Mouse (Mus musculus): ENCODE data around the gene Prrc2b.

Prrc2b gene

DNA sequence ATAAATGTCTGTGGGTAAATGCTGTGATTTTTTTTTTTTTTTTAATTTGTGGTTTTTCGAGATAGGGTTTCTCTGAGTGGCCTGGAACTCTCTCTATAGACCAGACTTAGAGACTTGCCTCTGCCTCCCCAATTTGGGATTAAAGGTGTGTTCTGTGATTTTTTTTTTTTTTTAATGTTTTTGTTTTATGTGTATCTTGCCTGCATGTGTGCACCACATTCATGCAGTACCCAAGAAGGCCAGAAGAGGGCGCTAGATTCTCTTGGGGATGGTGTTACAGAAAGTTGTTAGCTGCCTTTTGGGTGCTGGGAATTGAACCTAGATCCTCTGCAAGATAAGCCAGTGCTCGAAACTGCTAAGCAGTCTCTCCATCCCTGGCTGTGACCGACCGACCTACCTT is 10.1 kb downstream of the Prrc2b start:
- in situ Hi-C loops (cut with MboI, MseI) = no loop called here

DNA sequence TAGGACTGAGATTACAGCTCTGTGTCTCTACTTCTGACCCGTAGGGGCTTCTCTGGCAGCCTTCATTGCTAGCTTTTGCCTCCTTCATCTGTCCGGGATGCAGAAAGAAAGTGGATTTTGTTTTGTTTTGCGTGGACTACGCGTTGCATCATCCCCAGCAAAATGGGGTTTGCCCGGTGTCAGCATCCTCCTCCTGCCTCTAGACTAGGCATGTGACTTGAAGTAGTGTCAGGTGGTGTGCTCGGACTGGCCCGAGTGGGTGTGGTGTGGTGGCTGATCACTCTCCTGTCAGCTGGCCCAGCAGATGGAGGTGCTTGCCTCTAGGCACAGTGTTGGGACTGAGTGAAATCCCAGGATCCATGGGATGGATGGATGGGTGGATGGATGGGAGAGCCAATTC is 11.2 kb downstream of the Prrc2b start:
- in situ Hi-C loops (cut with MboI, MseI) = no loop called here

DNA sequence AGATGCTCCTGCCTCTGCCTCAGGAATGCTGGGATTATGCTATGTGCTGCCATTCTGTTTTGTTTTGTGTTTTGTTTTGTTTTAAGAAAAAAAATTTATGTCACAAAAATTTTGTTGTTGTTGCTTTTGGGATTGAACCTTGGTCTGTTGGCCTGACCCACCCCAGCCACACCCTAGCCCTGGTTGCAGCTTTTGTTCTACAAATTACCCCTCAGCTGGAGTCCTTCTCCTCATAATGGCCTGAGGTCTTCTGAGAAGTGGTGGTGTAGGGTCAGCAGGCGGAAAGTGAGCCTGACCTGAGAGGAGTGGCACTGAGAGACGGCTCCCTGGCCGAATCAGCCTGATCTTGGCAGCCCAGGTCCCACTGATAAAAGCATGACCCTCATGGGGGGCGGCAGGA is 11.8 kb downstream of the Prrc2b start:
- in situ Hi-C loops (cut with MboI, MseI) = no loop called here

DNA sequence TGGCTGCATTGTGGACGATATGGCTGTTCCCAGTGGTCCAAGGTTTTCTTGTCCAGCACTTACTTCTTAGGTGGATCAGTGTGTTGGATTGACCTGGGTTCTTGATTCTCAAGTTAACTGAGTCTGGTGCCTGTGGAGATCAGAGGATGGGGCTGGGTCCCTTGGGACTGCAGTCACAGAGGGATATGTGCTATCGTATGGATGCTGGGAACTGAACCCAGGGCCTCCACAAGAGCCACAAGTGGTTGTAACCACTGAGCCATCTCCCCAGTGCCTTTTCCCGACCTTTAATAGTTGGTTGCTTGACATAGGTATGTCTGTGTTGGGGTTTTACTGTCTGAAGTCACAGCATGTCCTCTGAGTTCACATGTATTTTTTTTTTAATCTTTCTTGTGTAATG is 12.2 kb downstream of the Prrc2b start:
- in situ Hi-C loops (cut with MboI, MseI) = no loop called here

DNA sequence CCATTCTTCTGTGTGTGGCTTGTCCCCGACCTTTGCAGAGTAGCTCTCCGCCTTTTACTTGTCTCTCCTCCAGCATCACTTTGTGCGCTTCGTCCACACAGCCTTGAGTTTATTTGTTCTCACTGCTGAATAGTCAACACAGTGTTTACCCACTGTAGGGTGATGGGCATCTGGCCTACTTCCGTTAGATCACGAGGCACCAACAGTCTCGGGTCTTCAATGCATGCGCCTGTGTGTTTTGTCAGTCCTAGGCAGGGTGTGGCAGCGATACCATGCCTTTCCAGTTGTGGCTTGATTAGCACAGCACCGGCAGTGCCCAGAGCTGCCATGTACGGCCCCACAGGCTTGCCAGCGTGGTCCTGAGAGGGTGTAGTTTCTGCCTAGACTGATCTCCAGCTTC is 13.6 kb downstream of the Prrc2b start:
- in situ Hi-C loops (cut with MboI, MseI) = no loop called here

DNA sequence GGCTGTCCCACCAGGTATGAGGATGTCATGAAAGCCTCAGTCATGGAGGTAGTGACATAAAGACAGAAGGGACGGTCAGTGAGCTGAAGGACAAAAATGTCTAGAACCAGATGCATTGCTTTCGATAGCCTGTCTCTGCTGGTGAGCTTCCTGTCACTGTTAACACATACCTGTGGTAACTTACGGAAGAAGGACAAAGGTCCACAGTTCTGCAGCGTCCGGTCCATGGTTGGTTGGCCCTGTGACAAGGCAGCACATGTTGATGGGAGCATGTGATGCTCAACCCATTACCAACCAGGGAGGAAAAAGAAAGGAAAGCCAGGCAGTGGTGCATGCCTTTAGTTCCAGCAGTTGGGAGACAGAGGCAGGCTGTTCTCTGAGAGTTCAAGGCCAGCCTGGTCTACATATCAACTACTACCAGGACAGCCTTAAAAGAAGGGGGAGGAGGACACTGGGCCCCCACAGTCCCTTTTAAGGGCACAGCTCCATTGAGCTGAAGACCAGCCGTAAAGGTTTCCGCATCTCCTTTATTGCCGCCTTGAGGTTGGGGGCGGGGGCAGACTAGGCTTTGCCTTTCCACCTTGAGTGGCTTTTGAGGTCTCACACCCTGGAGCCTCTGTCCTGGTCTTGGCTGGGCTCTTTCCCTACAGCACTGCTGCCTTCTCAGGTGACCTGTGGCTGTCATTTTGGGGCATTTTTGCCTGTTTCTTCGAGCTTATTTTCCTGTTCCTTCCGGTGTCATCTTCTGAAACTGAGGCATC is 14.3 kb downstream of the Prrc2b start:
- in situ Hi-C loops (cut with MboI, MseI) = no loop called here

DNA sequence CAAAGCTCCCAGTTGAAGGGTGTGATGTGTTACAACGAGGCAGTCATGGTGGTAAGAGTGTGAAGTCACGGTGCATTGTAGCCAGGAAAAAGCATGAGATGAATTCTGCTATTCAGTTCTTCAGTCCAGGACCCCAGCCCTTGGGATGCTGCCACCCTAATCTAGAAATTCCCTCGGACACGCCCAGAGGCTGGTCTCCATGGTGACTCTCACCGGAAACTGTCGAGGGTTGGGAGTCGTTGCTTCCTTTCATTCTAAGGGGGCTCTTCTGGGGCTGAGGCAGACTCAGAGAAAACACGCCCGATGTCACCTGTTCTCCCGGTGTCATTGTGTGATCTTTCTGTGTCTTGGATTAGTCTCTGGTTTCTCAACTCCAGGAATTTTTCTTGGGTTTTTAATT is 15.7 kb downstream of the Prrc2b start:
- in situ Hi-C loops (cut with MboI, MseI) = no loop called here

DNA sequence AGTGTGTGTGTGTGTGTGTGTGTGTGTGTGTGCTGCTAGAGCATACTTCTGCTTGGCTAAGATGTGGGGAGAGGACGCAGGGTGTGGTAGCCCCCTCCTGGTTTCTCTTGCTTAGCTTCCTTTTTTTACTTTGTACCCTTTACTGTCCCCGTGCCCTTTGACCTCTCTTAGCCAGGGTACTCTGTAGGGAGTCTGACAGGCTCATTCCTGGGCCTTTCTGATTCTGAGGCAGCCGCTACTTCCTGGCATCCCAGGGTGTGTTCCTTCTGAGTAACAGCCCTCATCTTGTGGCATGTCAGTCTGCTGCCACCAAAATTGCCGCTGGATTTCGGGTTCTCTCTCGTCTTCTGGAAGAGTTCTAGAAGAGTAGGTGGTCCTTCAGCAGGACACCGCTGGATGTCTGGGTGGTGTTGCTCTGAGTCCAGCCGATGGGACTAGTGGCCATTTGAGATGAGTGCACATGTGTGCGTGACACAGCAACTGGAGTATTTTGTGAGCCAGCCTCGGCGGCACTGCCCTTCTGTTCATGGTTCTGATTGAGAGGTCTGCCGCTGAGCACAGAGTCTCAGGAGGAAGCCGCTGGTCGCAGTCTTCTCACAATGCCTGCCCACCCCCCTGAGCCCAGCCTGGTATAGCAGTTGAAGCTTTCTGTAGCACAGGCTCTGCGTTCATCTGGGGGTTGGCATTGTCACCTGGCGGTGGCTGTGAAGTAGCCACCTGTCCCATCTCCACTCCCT is 16.3 kb downstream of the Prrc2b start:
- in situ Hi-C loops (cut with MboI, MseI) = no loop called here

DNA sequence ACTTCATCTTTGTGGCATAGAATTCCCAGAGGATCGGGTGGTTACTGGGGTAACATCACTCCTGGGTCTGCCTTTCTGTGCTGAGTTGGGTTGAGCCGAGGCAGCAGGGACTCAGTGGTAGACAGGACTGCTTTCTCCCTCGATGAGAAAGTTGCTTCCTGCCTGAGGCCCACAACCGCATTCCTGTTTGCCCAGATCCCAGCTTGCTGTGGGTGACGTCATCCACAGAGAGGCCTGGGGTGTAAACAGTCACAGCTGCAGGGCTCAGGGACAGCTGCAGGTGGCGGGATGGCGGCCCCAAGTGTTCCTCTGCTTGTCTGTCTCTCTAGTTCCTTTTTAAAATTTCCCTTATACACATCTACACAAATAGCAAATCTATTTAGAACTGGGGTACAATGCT is 16.9 kb downstream of the Prrc2b start:
- in situ Hi-C loops (cut with MboI, MseI) = no loop called here

DNA sequence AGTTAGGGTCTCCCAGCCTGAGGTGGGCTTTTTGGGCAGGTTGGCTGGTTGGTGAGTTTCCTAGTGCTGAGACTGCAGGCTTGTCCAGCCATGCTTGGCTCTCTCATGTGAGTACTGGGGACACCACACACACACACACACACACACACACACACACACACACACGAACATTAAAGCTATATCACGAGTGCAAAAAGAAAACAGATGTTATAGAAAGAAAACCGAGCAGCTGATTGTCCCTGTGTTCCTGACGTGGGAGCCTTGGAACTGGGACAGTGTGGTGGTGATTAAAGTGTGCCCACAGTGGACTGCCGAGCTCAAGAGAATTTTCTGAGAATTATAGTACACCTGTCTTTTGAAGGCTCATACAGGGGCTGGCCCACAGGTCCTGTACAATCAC is 18.4 kb downstream of the Prrc2b start:
- in situ Hi-C loops (cut with MboI, MseI) = no loop called here

DNA sequence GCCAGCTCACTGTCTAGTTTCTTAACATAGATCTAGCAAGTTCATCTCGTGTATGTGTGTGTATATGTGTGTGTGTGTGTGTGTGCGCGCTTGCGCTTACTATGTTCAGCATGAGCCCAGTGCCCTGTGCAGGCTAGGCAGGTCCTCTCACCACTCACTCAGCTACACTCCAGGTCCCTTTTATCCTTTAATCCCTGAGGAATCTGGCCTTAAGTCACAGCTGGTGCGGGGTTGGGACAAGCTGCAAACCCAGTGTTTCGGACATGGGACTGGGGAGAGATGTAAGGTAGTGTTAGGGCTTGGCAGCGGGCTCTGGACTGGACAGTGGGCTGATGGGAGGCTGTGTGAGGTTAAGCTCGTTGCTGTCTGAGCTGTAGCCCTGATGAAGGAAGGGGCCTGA is 19.1 kb downstream of the Prrc2b start:
- in situ Hi-C loops (cut with MboI, MseI) = no loop called here

DNA sequence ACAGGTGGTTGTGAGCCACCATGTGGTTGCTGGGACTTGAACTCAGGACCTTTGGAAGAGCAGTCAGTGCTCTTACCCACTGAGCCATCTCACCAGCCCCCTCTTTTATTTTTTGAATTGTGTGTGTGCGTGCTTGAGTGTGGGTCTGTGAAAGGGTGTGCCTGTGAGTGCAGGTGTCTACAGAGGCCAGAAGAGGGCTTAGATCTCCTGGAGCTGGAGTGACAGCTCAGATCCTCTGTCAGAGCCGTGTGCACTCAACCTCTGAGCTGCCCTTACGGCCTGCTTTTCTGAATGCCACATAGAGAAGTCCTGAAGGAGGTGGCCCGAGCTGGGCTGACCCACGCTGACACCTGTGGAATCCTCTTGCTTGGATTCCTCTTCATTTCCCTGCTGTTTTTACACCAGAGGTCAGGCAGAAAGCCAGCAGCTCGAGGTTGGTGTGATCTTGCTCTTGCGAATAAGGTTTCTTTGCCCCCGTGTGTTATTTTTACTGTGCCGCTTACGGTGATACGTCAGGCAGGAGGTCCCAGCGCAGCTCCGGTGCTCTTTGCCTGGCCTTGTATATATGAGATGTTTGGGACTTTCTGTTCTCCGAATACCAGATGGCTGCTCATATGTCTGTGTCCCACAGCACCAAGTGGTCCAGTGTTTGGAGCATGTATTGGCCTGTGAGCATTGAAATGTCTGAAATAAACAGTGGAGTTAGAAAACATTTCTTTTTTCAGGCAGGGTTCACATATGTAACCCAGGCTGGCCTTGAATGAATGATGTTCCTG is 21.0 kb downstream of the Prrc2b start:
- in situ Hi-C loops (cut with MboI, MseI) = no loop called here

DNA sequence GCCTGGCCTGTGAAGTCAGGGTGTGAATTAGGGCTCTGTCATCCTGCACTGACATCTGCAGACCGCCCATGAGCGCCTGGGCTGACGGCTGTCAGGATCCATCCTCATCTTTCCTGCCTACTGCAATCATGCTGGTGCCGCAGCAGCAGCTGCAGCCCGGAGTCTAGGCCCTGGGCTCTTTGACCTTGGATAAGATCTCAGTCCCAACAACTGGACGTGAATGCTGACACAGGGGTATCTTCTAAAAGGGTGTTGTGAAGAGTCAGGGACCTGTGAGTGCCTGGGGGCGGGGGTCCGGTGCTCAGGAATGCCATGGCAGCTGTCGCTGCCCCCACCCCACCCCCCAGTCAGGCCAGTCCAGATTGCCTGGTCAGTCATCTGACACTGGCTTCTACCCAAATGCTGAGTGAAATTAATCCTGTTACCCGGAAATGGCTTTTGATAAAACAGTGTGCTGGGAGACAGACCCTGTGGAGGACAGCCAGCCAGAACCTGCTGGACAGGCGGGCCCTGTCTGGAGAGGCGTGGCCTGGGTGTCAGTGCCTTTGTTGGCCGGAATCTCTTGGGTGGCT is 23.4 kb downstream of the Prrc2b start:
- in situ Hi-C loops (cut with MboI, MseI) = no loop called here

DNA sequence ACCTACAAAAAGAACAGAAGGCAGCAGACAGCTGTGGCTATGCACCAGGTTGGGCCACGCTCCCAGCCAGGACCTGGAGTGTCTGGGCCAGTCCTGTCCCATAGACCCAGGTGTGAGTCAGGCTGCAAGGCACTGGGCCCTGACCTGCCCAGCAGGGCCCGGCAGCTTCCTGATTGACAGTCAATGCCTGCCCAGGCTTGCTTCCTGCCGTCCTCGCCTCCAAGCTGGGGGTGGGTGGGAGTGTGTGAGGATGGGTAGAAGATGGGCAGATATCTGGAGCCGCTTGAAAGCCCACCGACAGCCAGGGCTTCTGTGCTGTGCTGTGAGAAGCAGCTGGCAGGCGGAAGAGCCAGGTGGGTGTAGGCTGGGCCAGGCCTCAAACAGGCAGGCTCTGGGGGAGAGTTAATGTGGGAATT is 24.2 kb downstream of the Prrc2b start:
- in situ Hi-C loops (cut with MboI, MseI) = no loop called here

DNA sequence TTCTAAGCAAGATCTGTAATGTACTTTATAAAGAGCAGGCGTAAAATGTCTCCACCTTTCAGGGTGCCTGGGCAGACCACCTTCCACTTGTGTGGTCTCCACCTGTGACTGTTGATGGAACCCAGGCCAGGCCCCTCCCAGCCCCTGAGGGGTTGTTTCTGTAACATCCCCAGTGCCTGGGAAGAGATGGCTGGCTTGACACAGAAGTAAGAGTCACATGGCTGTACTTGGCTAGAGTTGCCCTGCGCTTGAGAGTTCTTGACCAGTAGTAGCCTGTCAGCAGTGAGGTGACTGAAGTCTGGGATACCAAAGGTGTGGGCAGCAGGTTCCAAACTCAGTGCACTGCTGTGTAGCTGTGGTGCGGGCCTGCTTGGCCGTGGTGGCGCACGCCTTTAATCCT is 24.6 kb downstream of the Prrc2b start:
- in situ Hi-C loops (cut with MboI, MseI) = no loop called here

DNA sequence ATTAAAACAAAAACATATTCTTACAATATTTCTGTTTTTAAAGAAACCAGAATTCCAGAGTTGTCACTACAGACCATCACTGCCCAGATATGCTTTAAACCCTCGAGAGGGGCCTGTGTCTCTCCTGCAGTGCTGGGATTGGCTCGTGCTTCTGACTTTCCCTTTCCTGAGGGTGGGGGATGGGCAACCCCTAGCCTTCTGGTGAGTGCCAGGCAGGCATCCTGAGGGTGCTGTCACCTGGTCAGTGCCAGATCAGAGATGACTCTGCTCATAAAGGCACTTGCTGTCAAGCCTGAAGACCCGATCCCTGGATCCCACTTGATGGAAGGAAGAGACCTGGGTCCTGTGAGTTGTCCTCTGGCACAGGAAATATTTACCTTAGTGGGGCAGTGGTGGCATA is 26.0 kb downstream of the Prrc2b start:
- in situ Hi-C loops (cut with MboI, MseI) = no loop called here

DNA sequence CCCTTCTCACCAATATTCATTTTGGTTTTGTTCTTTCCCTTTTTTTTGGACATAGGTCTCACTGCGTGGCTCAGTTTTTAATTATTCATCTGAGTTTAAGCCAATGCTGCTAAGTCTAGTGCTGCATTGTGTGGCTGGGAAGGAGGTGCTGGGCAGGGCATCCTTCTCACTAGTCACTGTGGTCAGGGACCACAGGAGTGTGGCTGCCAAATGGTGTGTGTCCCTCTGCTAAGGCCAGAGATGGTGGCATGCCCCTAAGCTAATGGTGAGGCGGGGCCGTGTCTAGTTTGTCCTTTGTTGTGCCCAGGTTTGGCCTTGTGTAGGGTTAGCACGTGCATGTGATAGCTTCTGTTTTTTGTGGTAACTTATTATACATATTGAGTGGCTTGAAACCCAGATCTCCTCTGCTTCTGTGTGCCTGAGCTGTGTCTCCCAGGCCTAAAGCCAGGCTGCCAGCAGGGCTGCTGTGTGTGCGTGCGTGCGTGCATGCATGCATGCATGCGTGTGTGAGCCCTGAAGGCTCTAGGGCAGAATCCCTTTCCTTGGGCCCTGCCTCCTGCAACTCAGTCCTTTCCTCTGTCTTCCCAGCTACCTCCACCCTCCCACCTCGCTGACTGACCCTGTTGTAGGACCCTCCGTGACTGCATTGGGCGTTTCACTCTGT is 26.6 kb downstream of the Prrc2b start:
- in situ Hi-C loops (cut with MboI, MseI) = no loop called here

DNA sequence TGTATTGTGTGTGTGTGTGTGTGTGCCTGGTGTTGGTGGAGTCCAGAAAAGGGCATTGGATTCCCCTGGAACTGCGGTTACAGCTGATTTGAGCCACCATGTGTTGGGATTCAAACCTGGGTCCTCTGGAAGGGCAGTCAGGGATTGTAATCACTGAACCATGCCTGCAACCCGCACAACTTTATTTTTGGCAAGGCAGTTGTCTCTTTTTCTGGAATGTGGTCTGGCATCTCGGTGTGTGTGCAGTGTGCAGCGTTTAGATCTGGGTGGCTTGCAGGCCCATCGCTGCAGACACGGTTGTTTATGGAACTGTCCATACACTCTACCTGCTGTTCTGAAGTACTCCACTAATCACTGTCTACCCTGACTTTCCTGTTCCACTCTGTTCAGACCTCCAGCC is 28.5 kb downstream of the Prrc2b start:
- in situ Hi-C loops (cut with MboI, MseI) = no loop called here

DNA sequence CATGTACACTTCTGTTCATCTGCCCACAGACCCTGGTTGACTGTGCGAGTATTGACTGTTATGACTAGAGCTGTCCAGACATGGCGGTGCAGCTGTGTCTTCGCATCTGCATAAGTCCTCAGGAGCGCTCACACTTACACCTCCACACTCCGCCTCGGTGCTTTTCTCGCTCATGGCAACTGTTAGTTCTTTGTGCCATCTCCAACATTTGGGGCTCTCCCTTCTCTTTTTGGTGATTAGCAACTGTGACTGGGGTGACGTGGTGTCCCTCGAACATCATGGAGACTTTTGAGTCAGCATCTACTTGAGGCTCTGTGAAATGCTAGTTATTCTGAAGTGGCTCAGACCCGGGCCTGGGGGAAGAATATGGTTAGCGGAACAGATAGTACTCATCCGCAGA is 29.2 kb downstream of the Prrc2b start:
- in situ Hi-C loops (cut with MboI, MseI) = no loop called here

DNA sequence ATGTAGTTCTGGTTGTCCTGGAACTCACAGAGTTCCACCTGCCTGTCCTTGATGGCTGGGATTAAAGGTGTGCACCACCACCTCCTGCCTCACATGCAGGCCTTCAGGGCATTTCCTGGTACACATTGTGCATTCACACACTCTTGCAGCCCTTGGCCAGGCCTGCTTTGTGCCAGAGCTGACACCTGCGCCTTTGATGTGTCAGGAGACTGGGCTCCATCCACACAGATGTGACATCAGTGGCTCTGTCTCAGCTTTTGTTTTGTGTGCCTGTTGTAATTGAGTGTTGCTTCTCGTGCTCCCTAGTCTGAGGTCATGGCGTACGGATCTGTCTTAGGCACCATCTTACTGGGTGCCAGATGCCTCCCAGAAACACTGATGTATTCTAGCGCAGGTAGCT is 30.5 kb downstream of the Prrc2b start:
- in situ Hi-C loops (cut with MboI, MseI) = no loop called here

DNA sequence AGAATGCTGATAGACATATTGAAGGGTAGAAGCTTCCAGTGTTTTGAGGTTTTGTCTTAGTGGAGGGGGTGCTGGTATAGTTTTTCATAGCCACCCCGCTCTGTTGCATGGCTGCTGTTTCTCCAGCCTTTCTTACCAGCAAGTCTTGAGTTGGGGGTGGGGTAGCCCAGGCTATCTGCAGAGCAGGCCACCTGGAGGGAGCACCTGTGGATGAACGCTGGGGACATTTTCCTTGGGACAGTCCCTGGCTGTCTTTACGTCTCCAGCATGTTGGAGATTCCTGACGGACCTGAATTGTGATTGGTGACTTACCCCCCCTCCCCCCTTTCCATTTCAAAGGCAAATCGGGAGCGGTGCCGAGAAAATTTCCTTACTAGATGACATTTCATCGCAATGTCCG is 31.2 kb downstream of the Prrc2b start:
- in situ Hi-C loops (cut with MboI, MseI) = no loop called here

Measured in regulatory T cell (primary cell).